Mouse (Mus musculus) urinary bladder, postnatal 25 days (tissue): ENCODE measurements around the gene Shb.

ENCODE experiments used
- DNase-seq: peaks from one replicate; pipeline ENCODE4 v3.0.0; 2022; ENCODE audit warnings: low spot score

The Shb gene

DNA sequence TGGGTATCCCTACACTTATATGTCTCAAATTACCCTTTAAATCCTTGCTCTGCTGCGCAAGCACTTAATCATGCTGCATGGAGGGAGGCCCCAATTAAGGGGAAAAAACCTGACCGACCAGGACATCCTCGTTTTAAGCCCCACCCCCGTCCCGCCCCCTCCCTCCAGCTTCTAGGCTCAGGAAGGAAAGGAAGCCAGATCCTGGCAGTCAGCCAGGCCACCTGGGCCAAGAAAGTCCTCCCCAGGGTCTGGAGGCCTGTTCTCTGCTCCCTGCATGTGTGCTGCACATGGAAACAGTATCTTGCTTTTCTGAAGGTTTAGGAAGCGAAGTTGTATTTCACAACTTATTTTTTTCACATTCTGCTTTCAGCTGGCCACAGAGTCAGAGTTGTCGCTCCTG is at the start of gene Shb:
Shb (minus strand) TSS at position 96 of the 400 bp plus-strand sequence.
- DNase-seq, result peak; percentile 70

DNA sequence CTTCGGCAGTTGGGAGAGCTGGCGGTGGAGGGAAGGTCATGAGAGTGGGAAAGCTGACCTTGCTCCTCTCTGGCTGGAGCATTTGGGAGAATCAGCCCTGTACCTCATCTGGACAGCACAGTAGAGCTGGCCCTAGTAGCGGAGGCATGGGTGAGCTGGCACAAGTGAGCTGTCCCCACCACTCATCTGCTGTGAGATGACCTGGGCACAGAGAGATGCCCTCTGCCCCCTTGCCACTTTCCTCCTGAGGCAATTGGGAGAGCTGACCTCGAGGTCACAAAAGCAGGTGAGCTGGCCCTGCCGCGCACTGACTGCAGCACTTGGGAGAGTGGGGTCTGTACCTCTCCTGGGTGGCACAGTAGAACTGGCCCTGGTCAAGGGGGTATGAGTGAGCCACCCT is 48.8 kb upstream of the Shb start:
- no peak for DNase-seq

DNA sequence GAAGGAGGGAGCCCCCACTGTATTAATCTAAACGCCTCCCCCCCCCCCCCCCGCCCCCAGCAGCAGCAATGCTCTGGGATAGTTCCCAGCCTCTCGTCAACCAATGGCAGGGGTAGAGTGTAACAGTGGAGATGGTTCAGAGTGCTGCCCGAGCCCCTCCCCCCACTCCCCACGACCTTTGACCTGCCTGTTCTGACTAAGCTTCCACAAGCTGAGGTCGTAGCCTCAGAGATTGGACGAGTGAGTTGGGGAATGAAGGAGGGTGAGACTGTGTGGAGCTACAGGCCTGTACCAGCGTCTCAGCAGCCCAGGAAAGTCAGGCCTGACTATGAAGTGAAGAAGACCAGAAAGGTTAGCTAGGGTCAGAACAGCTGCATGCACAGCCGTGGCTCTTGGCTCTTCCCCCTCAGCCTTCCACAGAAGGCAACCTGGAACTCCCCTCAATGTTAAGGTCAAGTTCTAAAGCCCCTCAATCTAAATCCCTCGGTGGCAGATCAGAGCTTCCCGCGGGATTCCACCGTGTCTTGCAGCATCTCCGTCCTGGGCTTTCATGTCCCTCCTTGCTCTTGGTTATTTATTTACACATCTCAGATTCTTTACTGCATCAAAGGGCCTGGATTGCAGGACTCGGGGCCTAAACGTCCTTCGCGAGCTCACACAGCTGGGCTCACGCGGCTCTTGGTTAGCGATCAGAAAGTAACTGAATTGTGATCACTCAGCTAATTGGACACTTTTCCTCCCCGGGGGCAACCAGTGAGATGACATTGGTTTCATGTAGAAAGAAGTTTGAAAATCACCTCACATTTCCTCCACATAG is 46.5 kb upstream of the Shb start:
- DNase-seq, result no peak

DNA sequence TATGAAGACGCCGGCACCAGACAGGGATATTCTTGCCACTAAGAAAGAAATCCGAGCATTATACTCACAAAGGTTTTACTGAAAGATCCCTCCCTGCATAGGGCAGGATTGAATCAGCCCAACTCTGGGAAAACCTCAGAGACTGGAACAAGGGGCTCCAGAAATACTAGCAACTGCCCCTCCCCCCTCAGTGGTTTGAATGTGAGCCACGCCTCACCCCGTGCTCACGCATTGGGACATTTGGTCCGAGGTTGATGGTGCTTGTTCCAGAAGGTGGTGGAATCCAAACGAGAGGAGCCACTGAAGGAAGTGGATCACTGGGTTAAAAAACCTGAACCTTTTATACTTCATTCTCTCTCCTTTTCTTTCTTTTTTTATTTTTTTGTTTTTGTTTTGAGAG is 45.4 kb upstream of the Shb start:
- DNase-seq, result no peak

DNA sequence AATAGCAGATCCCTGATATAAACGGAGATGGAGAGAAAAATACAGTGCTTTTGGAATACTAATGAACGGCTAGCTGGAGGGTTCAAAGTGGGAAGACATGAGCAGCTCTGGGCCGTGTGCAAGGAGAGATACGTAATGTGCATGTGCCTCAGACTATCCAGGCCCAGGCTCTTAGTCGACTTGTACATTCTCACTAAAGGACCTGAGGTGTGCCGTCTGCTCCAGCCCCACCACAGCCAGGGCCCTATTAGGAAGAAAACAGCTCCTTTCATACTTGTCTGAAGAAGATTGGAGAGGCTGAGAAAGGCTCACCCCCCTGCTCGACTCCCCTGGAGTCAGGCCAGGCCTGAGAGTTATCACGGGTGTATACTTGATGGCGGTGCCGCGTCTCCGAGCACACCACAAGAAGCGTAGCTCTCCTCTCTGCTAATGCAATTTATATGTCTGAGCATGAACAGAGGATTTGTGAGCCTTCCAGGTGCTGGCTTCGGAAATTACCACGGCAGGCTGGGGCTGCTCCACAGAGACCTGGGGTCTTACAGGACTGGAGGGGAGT is 42.4 kb upstream of the Shb start:
- no peak for DNase-seq

DNA sequence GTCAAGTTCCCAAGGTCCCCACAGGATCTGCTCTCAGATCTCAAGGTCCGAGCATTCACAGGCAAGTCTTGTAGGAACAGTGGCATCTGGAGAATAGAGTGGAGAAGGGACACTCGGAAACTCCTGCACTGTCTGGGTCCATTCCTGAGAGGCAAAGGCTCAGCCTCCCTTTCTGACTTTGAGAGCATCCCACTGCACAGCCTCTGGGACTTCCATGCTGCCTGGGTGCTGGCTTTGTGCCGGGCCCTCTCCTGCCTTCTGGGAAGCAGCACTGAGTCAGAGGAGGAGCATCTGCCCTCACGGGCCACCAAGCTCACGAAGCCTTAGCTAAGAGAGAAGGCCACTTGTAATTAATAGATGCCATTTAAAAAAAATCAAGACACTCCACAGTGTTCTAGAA is 37.3 kb upstream of the Shb start:
- no peak for DNase-seq

DNA sequence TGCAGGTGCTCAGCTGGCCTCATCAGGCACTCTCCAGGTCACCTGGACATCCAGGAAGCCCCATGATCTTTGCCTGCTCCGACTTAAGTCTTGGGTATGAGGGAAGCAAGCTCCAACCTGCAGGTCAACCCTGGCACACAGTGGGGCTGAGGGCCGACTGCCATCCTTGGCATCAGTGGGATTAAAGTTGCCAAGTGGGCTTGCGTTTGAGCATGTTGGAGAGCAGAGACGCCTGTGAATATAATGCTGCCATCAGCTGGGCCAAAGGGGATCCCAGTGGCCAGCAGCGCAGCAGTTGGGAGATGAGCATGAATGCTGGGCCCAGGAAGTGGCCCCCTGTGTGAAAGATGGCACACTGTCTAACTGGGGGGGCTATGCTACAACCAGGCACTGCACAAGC is 25.9 kb upstream of the Shb start:
- DNase-seq, result no peak

DNA sequence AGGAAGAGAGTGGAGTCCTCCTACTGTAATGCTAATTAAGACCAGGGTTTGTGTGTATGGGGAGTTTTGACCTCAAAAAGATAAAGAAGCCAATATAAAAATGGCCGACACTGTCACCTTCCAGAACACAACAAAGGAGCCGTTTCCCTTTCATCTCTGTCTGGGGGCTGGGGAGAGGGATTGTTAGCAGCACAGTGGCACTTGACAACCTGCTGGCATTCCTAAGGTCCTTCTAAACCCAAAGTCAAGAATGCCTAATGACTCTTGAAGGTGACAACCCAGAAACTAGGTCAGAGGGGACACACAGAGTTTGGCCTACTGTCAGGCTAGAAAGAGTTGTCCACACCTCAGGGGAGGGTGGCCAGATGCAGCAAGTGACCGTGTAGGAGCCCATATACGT is 20.3 kb upstream of the Shb start:
- DNase-seq, result no peak

DNA sequence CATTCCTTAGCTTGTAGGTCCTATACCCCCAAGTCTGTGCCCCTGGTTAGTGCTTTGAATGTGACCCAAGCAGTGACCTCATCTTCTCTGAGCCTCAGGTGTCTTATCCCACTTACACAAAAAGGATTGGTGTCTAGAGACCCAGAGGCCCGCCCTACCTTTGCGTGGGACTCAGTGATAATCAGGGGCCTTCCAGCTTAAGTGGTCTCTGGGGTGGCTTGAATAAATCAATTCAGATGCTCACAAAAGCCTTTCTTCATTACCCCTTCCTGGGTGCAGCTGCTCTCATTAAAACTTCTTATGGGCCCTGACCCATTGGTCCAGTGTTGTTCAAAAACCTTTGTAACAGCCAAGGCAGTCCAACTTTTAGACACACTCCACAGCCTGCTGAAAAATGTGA is 18.7 kb upstream of the Shb start:
- no peak for DNase-seq

DNA sequence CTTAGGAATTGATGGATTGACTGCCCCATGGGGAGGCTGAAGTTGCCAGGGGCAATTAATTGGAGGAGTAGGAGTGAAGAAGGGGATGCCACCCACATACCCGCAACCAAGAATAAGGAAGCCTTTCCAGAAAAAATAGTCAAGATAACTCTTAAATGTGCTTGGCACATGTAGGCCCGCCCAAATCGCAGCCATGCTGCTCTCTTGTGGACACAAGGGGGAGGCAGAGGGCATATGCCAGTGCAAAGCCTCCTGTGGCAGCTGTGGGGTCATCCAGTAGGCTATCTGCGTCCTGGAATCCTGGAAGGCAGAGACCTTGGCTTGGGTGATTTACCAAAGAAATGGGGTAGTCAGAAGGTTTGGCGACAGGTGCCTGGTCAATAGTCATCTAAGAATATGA is 17.2 kb upstream of the Shb start:
- DNase-seq, result peak; percentile 22

DNA sequence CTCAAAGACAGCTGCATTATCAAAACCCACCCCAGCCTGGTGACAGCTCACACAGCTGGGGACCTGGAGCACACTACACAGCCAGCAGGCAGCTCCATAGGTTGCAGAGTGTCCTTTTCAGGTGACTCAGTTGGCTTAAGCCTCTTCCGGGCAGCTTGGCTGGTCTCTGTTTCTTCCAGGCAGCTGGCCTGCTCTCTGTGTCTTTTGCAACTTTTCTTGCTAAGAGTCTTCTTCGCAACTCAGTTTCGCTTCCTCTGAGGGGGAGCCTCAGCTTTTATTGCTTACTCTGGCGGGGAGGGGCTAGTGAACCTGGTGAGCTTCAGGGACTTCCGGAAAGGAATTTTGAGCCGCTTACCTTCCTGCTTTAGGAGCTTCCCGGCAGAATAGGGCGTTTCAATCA is 13.6 kb upstream of the Shb start:
- DNase-seq, result no peak

DNA sequence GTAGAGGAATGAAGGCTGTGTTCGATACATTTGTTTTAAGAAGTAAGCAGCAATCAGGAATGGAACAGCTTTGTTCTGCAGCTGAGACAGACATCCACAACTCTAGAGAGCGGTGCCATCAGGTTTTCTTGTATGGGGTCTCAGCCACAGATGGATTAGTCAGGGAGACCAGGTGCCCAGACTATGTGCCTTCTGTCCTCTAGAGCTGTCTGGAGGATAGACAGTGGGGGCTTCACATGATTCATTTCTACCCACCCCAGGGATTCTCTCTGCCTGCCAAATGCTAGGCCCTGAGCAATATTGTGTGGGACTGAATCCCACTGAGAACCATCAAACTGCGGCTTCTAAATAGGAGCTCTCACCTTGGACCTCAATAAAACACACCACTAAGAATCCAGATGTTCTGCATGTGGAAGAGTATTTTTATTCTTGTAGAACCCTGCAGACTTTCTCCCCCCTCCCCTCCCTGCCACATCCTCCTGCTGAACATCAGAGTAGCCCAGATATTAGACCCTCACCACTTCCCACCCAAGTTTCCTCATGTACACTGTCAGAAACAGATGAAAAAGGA is 11.3 kb upstream of the Shb start:
- DNase-seq, result no peak

DNA sequence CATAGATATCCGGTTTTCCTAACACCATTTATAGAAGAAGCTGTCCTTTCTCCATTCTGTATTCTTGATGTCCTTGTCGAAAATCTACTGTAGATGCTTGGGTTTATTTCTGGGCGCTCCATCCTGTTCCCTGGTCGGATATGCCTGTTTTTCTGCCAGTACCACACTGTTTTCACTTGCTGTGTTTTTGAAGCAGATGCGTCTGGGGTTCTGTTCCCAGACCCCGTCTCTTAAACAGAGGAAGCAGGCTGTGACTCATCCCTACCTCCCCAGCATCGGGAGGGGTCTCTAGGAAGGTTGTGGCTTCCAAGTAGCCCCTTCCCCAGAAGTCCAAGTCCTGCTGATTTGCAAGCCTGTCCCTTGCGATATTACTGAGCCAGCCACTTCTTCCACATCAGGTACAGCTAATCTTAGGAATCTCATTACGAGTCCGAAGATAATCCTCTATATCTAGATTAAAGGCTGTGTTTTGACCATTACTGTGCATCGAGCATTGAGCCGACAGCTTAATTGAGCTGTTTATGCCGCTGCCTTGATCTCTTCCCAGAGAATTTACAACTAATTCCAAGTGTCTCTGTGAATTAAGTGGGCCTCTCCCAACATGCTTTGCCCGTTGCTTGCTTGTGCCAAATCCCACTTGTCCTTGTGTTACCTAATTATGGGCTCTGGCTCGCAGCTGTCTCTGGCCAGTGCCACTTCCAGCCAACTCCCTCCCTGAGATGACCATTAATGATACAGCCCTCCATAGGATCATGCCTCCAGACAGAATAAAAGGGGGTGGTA is 8.1 kb upstream of the Shb start:
- DNase-seq, result no peak

DNA sequence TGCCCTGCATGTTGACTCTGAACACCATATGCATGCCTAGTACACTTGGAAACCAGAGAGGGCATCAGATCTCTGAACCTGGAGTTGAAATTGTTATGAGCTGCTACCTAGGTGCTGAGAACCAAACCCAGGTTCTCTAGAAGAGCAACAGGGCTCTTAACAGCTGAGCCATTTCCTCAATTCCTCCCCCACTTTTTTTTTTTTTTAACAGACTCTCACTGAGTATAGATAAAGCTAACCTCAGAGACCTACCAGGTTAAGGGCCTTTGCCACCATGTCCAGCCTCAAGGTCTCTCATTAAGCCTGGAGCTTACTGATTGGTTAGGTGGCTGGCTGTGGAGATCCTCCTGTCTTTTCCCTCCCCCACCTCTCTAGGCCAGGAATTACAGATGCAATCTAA is 6.9 kb upstream of the Shb start:
- no peak for DNase-seq

DNA sequence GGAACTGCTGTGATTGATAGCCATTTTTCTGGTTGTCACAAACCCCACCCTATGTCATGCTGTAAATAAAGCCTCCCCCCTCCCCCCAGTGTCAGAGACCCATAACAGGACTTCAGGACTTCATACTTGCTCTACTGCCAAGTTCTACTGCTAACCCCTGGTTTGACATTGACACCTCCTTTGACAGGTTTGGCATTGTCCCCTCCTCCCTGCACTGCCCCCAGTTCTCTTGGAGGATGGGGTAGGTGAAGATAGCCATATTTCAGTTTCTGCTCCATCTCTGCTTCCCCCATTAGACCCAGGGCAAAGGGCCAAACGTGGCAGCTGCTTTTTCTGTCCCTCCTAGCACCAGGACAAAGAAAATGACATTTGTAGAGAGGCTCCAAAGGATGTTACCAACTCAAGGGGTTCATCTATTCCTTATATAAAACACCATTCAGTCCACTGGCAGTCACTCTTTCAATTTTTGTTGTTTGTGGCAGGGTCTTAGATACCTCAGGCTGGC is 1.2 kb upstream of the Shb start:
- DNase-seq, result no peak

DNA sequence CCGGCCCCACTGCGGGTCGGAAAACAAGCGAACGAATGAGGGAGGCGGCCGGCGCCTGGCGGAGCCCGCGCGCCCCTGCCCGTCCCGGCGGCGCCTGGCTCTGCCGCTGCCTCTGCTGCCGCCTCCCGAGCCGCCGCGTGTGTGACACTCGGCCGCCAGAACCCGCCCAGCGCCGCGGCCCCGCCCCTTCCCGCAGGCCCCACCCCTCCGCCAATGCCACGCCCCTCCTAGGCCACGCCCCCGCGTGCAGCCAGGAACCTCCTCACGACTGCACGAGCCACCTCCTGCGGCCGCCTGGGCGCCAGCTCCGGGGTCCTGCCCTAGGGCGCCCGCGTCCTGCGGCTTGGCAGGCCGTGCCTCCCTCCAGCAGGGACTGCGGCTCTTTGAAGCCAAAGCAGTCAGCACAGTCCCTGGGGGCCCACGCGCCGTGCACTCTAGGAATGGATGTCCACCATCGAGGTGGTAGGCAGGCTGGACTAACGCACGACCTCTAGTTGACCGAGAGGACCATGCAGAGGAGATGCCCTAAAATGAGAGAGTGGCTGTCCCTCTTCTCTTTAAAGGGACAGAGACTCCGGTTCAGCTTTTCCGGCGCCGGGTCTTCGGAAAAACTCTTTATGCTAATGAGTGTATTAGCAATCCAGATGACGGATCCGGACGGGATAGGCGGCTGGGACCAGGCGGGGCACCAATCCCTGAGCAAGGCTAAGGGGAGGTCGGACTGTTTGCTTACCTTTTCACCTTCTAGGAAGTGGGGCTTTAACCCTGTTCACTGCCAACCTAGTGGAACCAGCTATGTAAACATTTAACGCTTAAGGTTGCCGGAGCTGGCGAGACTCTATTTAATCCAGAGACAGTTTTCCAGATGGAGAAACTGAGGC is 1.4 kb downstream of the Shb start:
- DNase-seq, result peak; percentile 96

DNA sequence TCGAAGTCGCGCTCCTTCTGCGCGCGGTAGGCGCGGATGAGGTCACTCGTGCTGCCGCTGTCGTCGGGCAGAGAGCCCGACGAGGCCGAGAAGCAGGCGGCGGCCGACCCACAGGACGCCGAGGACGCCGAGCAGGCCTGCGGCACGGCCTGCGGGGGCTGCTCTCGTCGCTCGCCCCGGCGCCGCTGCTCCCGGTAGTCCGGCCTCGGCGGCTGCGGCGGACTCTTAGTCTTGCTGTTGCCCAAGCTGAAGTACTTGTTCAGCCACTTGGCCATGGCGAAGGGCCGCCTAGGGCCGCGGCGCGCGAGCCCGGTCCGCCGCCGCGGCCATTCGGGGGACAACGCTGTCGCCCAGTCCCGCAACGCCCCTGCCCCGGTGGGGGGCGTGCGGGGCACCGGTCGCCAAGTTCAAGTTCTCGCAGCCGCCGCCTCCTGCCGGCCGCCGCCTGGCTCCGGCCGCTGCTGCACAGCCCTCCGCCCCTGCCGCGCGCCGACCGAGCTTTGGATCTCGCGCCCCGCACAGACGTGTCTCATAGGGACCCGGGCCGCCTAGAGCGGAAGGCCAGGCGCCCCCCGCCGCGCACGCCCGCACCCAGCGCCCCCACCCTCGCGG is 2.2 kb downstream of the Shb start:
- DNase-seq, result peak; percentile 43

DNA sequence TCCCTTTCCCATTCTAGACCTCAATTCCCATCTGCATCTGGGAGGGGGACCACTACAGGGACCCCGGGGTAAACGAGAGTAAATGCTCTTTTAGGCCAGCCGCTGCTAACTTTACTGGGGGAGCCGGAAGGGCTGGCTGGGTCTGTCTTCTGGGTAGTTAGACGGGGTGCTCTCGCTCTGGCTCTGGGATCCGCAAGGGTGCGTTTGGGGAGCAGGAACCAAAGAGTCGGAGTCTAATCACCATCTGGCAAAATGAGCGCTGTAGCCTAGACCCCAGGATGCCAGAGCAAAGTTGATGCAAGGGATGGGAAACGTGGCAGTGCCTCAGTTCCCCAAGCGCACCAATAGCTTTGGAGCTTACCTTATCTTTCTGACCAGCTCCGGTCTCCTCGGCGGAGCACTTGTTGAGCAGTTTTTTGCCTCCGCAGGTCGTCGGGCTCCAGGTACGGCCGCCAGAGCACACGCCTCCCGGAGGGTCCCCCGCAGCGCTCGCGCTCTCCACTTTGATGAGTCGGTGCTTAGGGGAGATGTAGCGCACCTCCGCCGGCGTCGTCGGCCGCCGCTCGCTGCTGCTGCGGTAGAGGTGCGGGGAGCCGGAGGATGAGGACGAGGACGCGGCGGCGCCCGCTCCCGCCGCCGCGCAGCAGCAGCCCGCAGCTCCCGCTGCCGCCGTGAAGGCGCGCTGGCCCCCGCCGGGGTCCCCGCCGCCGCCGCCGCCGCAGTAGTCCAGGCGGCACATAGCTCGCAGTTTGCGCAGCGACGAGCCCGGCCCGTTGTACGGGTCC is 2.9 kb downstream of the Shb start:
- DNase-seq, result no peak

DNA sequence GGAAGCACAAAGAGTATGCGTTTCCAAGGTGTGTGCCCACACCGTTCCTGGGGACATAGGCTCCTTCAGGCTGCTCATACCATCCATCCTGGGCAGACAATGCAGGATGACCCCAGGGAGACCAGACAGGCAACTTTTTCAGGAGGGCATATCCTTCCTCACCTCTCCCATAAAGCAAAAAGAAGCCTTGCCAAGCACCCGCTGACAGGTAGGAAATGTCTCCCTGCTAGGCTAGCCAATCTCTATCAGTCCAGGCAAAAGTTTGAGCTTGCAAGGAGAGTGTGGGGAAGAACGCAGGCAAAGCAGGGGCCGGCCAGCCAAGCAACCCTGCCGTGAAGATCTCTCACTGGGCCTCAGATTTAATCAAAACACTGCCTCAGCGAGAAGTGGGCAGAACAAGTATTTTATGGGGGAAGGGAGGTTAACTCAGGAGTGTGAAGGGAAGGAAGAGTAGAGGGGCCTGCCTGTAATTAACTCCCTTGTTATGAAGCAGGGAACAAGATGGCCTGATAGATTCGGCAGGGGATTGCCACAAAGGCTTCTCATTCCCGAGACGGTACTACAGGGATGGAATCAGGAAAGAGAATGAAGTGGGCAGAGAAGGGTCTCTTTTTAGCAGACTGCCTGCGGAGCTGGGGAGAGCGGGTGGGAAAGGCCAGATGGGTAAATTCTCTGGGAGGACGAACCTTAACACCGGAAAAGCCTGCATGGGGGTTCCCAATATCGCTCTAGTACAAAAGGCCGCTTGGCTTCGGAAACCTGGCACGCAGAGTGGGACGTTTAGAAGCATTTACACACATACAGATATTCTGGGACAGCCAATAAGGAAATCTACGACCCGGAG is 3.7 kb downstream of the Shb start:
- no peak for DNase-seq
